Mouse (Mus musculus) splenic B cell, adult 2 months (primary cell): ENCODE results near the gene Rbpj.

Source experiments
- DNase-seq: peaks from one replicate; pipeline ENCODE4 v3.0.0-alpha.2; 2011; ENCODE audit warnings: low read depth, low spot score
- H3K27me3 ChIP-seq: 2 replicates; pipeline ENCODE4 v1.6.1; 2012; ENCODE audit warnings: mild to moderate bottlenecking, low read length, moderate library complexity, mixed read lengths; ENCODE audit not compliant: control insufficient read depth, poor library complexity, insufficient read depth, severe bottlenecking
- H3K36me3 ChIP-seq: 2 replicates; pipeline ENCODE4 v1.6.1; 2012; ENCODE audit warnings: mild to moderate bottlenecking, low read length, moderate library complexity, mixed read lengths; ENCODE audit not compliant: control insufficient read depth, poor library complexity, insufficient read depth, severe bottlenecking

The Rbpj gene

DNA sequence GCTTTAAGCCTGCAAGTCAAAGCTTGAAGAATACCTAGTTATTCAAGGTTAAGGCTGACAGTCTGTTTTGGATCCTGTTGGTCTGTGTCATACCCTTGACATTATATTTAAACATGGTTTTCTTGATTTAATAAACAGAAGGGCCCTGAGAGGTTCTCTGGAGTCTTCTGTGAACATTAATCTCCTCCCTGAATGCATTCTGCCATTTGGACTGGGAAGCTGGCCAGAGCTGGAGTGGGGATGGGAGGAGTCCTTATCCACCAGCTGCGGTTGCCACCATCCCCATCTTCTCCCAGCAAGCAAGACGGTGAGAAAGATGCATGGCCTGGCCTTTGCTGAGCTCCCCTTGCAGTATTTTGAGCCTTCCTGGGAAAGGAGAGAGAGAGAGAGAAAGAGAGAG is 220.4 kb downstream of the Rbpj start:
- H3K27me3 ChIP-seq, result no peaks in the 10 kb centered on the region
- DNase-seq, result no peak
- no peaks in the 10 kb centered on the region for H3K36me3 ChIP-seq

DNA sequence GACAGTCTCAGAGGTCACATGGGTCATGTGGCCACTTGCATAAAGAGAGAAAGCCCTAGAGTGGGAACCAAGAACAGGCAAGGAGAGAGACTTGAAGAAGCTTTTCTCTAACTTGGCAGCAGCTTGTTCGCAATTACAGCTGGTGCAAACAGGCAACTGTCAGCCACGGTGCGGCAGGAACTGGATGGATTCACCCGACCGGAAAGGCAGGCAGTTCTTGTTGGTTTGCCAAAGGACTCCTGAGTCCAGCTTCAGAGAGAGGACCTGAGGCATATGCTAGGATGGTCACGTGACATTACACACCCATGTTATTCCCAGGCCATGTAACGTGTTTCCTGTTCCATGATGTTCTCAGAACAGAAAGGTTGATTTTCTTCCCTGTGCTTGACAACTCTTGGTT is 222.4 kb downstream of the Rbpj start:
- no peaks in the 10 kb centered on the region for H3K27me3 ChIP-seq
- H3K36me3 ChIP-seq, result no peaks in the 10 kb centered on the region
- no peak for DNase-seq

DNA sequence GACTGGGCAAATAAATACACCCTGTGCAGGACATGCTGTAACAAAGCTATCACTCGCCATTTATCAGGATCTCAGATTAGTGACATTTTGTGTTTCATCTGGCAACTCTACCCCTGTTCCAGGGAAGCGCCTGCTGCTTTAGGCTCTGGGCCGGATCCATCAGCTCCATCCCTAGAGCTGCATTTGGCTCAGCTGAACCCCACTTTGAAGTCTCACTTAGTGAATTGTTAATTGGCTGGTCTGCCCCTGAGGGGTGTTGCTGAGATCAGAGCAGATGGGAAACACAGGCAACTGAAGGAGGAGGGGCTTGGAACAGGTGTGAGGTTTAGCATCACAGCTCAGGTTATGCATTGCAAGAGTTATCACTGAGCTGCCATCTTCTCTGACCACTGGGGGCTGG is 225.6 kb downstream of the Rbpj start:
- DNase-seq, result no peak
- Histone ChIP-seq H3K27me3 (no peaks in the 10 kb centered on the region), H3K36me3 (no peaks in the 10 kb centered on the region)

DNA sequence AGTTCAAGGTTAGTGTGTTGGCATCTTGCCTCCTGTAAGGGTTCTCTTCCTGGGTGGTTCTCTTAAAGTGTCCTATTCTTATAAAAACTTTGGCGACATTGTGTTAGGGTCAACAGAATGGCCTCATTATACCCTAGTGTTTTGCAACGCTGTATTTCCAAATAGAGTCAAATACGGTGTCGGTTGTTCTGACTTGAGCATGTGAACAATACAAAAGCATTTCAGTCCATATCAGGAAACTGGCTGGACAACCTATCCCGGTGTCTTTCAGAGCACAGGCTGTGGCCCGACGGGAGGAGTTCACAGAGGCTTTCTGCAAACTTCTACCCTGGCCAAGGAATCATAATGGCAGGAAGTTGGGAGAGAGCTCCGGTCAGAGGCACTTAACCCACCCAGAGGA is 226.1 kb downstream of the Rbpj start:
- no peak for DNase-seq
- no peaks in the 10 kb centered on the region for H3K36me3 ChIP-seq
- no peaks in the 10 kb centered on the region for H3K27me3 ChIP-seq

DNA sequence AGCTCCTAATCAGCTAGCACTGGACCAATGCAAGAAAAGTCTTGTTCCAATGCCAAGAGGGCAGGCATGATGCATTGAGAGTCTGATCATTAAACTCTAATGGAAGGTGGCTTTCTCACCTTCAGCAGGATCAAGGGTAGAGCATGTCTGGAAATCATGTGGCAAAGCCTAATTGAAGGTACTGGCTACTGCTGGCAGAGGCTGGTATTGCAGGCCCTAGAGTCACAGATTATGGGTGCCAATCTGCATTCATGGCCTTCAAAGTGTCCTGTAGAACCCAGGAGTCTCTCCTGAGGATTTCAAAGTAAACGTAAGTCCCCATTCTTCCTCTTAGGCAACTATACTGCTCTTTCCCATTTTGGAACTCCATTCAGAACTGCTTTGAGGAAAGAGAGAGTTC is 226.7 kb downstream of the Rbpj start:
- H3K27me3 ChIP-seq, result no peaks in the 10 kb centered on the region
- H3K36me3 ChIP-seq, result no peaks in the 10 kb centered on the region
- DNase-seq, result no peak

DNA sequence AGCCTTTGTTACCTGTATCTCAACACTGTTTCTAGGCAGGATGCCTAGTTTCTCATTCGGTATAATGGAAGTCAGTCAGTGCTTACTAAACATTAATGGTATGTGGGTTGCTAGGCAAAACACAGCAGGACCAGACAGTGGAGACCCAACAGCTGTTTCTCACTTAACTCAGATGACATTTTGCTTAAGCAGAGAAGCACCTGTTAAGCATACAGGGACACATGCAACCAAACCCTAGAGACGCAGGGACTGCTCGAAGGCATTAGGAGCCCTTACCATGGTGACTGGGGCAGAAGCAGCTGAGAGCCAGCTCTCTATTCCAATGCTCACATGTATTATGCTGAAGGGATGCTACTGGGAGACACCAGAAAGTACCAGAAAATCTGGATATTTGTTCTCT is 230.7 kb downstream of the Rbpj start:
- no peaks in the 10 kb centered on the region for H3K27me3 ChIP-seq
- DNase-seq, result no peak
- H3K36me3 ChIP-seq, result no peaks in the 10 kb centered on the region

DNA sequence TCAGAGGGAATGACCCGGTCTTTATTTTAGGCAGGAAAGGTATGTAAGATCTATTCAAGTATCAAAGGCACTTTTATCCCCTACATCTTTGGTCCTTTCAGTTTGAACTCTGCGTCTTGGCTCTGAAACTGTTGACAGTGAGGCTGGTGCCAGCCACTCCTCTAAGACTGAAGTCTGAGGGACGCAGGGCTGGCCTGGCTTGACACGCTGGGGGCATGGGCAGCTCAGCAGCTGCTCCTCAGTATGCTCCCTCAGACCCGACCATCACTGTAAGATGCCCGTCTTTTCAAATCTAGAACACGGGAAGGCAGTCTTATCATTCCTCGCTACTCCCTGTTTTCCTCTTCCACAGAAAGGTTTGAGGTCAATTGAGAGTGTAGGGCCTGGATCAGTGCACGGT is 231.8 kb downstream of the Rbpj start:
- no peak for DNase-seq
- Histone ChIP-seq H3K36me3 (no peaks in the 10 kb centered on the region), H3K27me3 (no peaks in the 10 kb centered on the region)

DNA sequence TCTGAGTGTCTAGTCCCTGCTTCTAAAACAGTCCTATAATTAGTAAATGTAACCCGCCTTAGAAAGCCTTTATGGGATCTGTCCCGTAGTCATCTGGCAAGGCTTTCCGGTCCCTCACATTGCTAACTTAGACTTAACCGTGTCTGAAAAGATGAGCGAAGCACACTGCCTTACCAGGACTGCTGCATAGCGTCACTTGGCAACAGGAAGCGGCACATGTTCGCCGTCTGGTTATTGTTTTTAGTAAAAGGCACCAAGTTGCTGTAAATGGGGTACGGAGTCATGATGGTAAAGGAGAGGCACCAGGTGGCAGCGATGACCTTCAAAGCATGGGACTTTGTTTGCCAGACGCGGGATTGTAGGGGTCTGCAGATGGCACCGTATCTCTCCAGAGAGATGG is 236.7 kb downstream of the Rbpj start:
- H3K27me3 ChIP-seq, result no peaks in the 10 kb centered on the region
- no peak for DNase-seq
- no peaks in the 10 kb centered on the region for H3K36me3 ChIP-seq
